Mouse (Mus musculus) myocyte (in vitro differentiated cells): ENCODE data around the gene Otud6a.

Experiments
- CEBPB ChIP-seq: IDR thresholded peaks from 2 replicates; pipeline ENCODE4 v1.6.1; 2011; ENCODE audit warnings: mild to moderate bottlenecking, moderate library complexity; ENCODE audit not compliant: poor library complexity, insufficient read depth, severe bottlenecking
- E2F4 ChIP-seq: IDR thresholded peaks from one replicate; pipeline ENCODE4 v1.6.1; 2011; ENCODE audit warnings: mild to moderate bottlenecking, control low read depth, moderate library complexity; ENCODE audit not compliant: insufficient read depth
- MAX ChIP-seq: IDR thresholded peaks from one replicate; pipeline ENCODE4 v1.6.1; 2011; ENCODE audit warnings: low read depth, mild to moderate bottlenecking, control low read depth
- MYOD1 ChIP-seq, 3 experiments: IDR thresholded peaks; one replicate each; pipeline ENCODE4 v1.6.1; 2011; ENCODE audit warnings: control low read depth in 2 of 3, low read depth in 2 of 3, mild to moderate bottlenecking in 2 of 3, moderate library complexity in 1 of 3; ENCODE audit not compliant: insufficient read length in 2 of 3, control insufficient read depth in 1 of 3
- MYOG ChIP-seq, 3 experiments: IDR thresholded peaks; one replicate each; pipeline ENCODE4 v1.6.1; 2011; ENCODE audit warnings: control low read depth in 2 of 3, low read depth in 2 of 3, mild to moderate bottlenecking in 2 of 3; ENCODE audit not compliant: insufficient read length in 2 of 3, control insufficient read depth in 1 of 3, insufficient read depth in 1 of 3
- POLR2A ChIP-seq: IDR thresholded peaks from one replicate; pipeline ENCODE4 v1.6.1; 2011; ENCODE audit warnings: low read depth, mild to moderate bottlenecking, control low read depth, moderate library complexity; ENCODE audit not compliant: insufficient read length
- POLR2AphosphoS2 ChIP-seq: IDR thresholded peaks from one replicate; pipeline ENCODE4 v1.6.1; 2011; ENCODE audit warnings: low read depth, control low read depth; ENCODE audit not compliant: insufficient read length
- REST ChIP-seq: IDR thresholded peaks from one replicate; pipeline ENCODE4 v1.6.1; 2011; ENCODE audit warnings: mild to moderate bottlenecking, control low read depth, moderate library complexity; ENCODE audit not compliant: insufficient read depth, insufficient read length
- SRF ChIP-seq: IDR thresholded peaks from one replicate; pipeline ENCODE4 v1.6.1; 2011; ENCODE audit warnings: low read depth; ENCODE audit not compliant: control insufficient read depth, insufficient read length
- TCF12 ChIP-seq: IDR thresholded peaks from one replicate; pipeline ENCODE4 v1.6.1; 2011; ENCODE audit warnings: mild to moderate bottlenecking, control low read depth; ENCODE audit not compliant: poor library complexity, insufficient read depth, severe bottlenecking
- TCF3 ChIP-seq: IDR thresholded peaks from one replicate; pipeline ENCODE4 v1.6.1; 2011; ENCODE audit warnings: low read depth, control low read depth; ENCODE audit not compliant: insufficient read length
- USF1 ChIP-seq: IDR thresholded peaks from one replicate; pipeline ENCODE4 v1.6.1; 2011; ENCODE audit warnings: low read depth, mild to moderate bottlenecking, control low read depth, moderate library complexity

- TF ChIP-seq POLR2A (no peak), USF1 (no peak), CEBPB (no peak), E2F4 (no peak), POLR2AphosphoS2 (no peak), TCF12 (no peak), MAX (no peak), SRF (no peak), REST (no peak), MYOD1 (IDR thresholded peaks at IDR 0.05; ENCODE audit: control insufficient read depth in 1 of 3, insufficient read length in 2 of 3, low read depth in 2 of 3) (no peak), MYOG (IDR thresholded peaks at IDR 0.05; ENCODE audit: control insufficient read depth in 1 of 3, insufficient read depth in 1 of 3, insufficient read length in 2 of 3, low read depth in 2 of 3) (no peak), TCF3 (no peak)
These were observed 41.3 kb downstream of the Otud6a start for GRCm38 (mm10) chrX:100470126-100470525.
